Mouse (Mus musculus) ES-E14 (cell line): ENCODE data around the gene Abr.

Experiments used
- CHD2 ChIP-seq: IDR thresholded peaks from 2 replicates; pipeline ENCODE4 v1.6.1; 2014; ENCODE audit warnings: mild to moderate bottlenecking, low read depth, low read length, inconsistent platforms
- MAFK ChIP-seq: IDR thresholded peaks from 2 replicates; pipeline ENCODE4 v1.6.1; 2014; ENCODE audit warnings: mild to moderate bottlenecking, low read depth, low read length, inconsistent platforms; ENCODE audit not compliant: insufficient read depth
- ZC3H11A ChIP-seq: IDR thresholded peaks from 2 replicates; pipeline ENCODE4 v1.6.1; 2012; ENCODE audit warnings: low read depth, mild to moderate bottlenecking, inconsistent platforms, low read length, borderline replicate concordance

- TF ChIP-seq MAFK (no peak), ZC3H11A (no peak), CHD2 (no peak)
These were observed 143.1 kb downstream of the Abr start for GRCm38 (mm10) chr11:76478676-76479655.
